ENCODE assay signal across 9 mouse cellular contexts in the genomic region with DNA sequence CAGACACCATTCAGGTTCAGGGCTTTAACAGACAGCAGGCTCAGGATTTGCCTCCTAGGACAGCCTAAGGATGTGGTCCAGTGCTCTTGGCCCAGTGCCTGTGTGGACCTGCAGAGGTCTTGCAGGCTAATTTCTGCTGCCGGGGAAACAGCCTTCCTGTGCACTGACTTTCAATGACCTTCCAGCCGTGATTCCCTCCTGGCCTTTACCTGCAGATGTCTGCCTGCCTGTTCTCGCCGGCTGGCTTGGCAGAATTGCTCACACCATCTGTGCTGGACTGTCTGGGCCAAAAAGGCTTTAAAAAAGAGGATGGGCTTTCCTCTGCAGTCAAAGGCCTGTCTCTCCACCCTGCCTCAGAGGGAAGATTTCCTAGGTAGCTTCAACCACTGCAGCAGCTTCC.
DNase-seq lines count a peak whose midpoint lies in the region; ATAC-seq and TF ChIP-seq lines count a peak whose summit lies in the region.
"Had no signal": no experiment of that assay in that cellular context is flagged by ENCODE, and none has a peak within 500 bp of the region (broad histone marks: within the 10 kb centered on the region; RNA-seq: fewer than 3 reads in every experiment).

No protein-coding gene starts in this region.

- TF ChIP-seq POLR2A in brain, embryonic 14.5 days (IDR thresholded peaks at IDR 0.05; ENCODE audit: borderline replicate concordance, extremely low read depth, insufficient read depth, insufficient read length, poor library complexity, severe bottlenecking) = no peak

- peak; percentile 2 to 3 for DNase-seq in heart, postnatal 10 days
- no peak for DNase-seq in heart, postnatal 36 days
- peak; percentile 73 for DNase-seq in brain, embryonic 14.5 days (ENCODE audit: low read depth)
- peak; percentile 14 for DNase-seq in embryonic facial prominence, embryonic 11.5 days (ENCODE audit: low spot score)
- DNase-seq in kidney, postnatal 14 days = peak; percentile 81
- DNase-seq in adrenal gland, postnatal 14 days = no peak
- DNase-seq in heart, adult 18-20 months = no peak

- no peak for ATAC-seq in embryonic facial prominence, embryonic 11.5 days (replicated peaks; ENCODE audit: insufficient number of reproducible peaks, low FRiP score, low TSS enrichment, low read depth)
- no peak for ATAC-seq in intestine, postnatal 0 days

- no peak overlapping the region for H3K9ac ChIP-seq in embryonic facial prominence, embryonic 11.5 days (replicated peaks; ENCODE audit: low read length)
- H3K9ac ChIP-seq in intestine, postnatal 0 days (ENCODE audit: low read depth, low read length) = no peak overlapping the region
- H3K9ac ChIP-seq: lung, embryonic 15.5 days had no signal

- no peaks in the 10 kb centered on the region for H3K36me3 ChIP-seq in embryonic facial prominence, embryonic 11.5 days (replicated peaks; ENCODE audit: control insufficient read depth, insufficient read depth, low read depth, low read length)
- no peaks in the 10 kb centered on the region for H3K36me3 ChIP-seq in intestine, postnatal 0 days (ENCODE audit: control insufficient read depth, insufficient read depth)
- H3K36me3 ChIP-seq: lung, embryonic 15.5 days had no signal

- intact Hi-C loops in heart, postnatal 10 days (cut with DNase I) = no loop called here
- intact Hi-C loops in heart, postnatal 36 days (cut with DNase I) = no loop called here

- no peaks in the 10 kb centered on the region for H3K27me3 ChIP-seq in embryonic facial prominence, embryonic 11.5 days (ENCODE audit: control insufficient read depth, insufficient read depth, low read length)
- H3K27me3 ChIP-seq in intestine, postnatal 0 days (replicated peaks; ENCODE audit: control insufficient read depth, insufficient read depth, low read length) = no peaks in the 10 kb centered on the region
- H3K27me3 ChIP-seq: lung, embryonic 15.5 days had no signal

- H3K4me3 ChIP-seq in embryonic facial prominence, embryonic 11.5 days (ENCODE audit: low read depth, low read length) = no peak overlapping the region
- H3K4me3 ChIP-seq in intestine, postnatal 0 days (ENCODE audit: low read depth, low read length) = no peak overlapping the region
- H3K4me3 ChIP-seq: lung, embryonic 15.5 days had no signal

- H3K4me2 ChIP-seq in embryonic facial prominence, embryonic 11.5 days (ENCODE audit: low read depth, low read length) = no peak overlapping the region
- no peak overlapping the region for H3K4me2 ChIP-seq in intestine, postnatal 0 days (replicated peaks; ENCODE audit: low read depth)
- H3K4me2 ChIP-seq: lung, embryonic 15.5 days had no signal

- H3K9me3 ChIP-seq in embryonic facial prominence, embryonic 11.5 days (replicated peaks; ENCODE audit: control insufficient read depth, low read length) = no peaks in the 10 kb centered on the region
- H3K9me3 ChIP-seq in intestine, postnatal 0 days (ENCODE audit: control insufficient read depth) = no peaks in the 10 kb centered on the region
- H3K9me3 ChIP-seq: lung, embryonic 15.5 days had no signal

- peaks cover 5% of the 10 kb centered on the region for H3K4me1 ChIP-seq in embryonic facial prominence, embryonic 11.5 days (ENCODE audit: control insufficient read depth, insufficient read depth, low read length)
- H3K4me1 ChIP-seq in intestine, postnatal 0 days (replicated peaks; ENCODE audit: control insufficient read depth, insufficient read depth, low read length) = no peaks in the 10 kb centered on the region
- H3K4me1 ChIP-seq: lung, embryonic 15.5 days had no signal

- peak overlapping the region; percentile 16; the same call in 1 of the 2 replicates for H3K27ac ChIP-seq in embryonic facial prominence, embryonic 11.5 days (replicated peaks; ENCODE audit: low read depth, low read length)
- no peak overlapping the region for H3K27ac ChIP-seq in intestine, postnatal 0 days (ENCODE audit: low read depth, low read length)
- H3K27ac ChIP-seq: lung, embryonic 15.5 days had no signal

- 28% methylated on average over 4 of the region's 4 CpGs for WGBS in embryonic facial prominence, embryonic 11.5 days
- WGBS in intestine, postnatal 0 days = 45% methylated on average over 4 of the region's 4 CpGs

- TF ChIP-seq CTCF in brain, embryonic 14.5 days (IDR thresholded peaks at IDR 0.05; ENCODE audit: borderline replicate concordance, extremely low read depth, insufficient read depth, insufficient read length) = no peak
- no peak for TF ChIP-seq CTCF in intestine, postnatal 0 days (IDR thresholded peaks at IDR 0.05; ENCODE audit: low read depth)

Comparison
In these comparisons a context has a peak if more than half of its experiments do, and no peak if none do; other contexts are left out.
1. DNase-seq: peak in heart, postnatal 10 days (2 of 2), brain, embryonic 14.5 days (single experiment), embryonic facial prominence, embryonic 11.5 days (single experiment) and kidney, postnatal 14 days (single experiment); none in heart, postnatal 36 days (0 of 2), adrenal gland, postnatal 14 days (single experiment) and heart, adult 18-20 months (0 of 2).